Mouse (Mus musculus) G1E (cell line): Measurements from ENCODE around the gene Cetn3. TPM values are rescaled to one million over a fixed set of nuclear protein-coding genes. Genes with fewer than 3 reads are reported as not detected.

Experiments used
- ATAC-seq: 2 replicates; pipeline ENCODE4 v1.8.0; 2016; ENCODE audit warnings: mild to moderate bottlenecking; ENCODE audit not compliant: insufficient number of reproducible peaks, poor library complexity, low FRiP score, severe bottlenecking; ENCODE audit errors: extremely low read depth
- DNase-seq: peaks from one replicate; pipeline ENCODE4 v3.0.0; 2012; ENCODE audit warnings: low spot score
- H3K27me3 ChIP-seq: 2 replicates; pipeline ENCODE4 v1.6.1; 2012; ENCODE audit warnings: mild to moderate bottlenecking, low read length, inconsistent platforms; ENCODE audit not compliant: insufficient read depth
- H3K36me3 ChIP-seq: replicated peaks from 2 replicates; pipeline ENCODE3; 2012; ENCODE audit warnings: mild to moderate bottlenecking, inconsistent platforms
- H3K4me1 ChIP-seq: 2 replicates; pipeline ENCODE4 v1.6.1; 2012; ENCODE audit warnings: low read depth, low read length, inconsistent platforms, mixed read lengths; ENCODE audit not compliant: insufficient read depth
- H3K4me3 ChIP-seq: 2 replicates; pipeline ENCODE4 v1.5.1; 2012; ENCODE audit warnings: low read depth, mild to moderate bottlenecking, inconsistent platforms, low read length, moderate library complexity, mixed read lengths
- H3K9me3 ChIP-seq: replicated peaks from 2 replicates; pipeline ENCODE4 v1.6.1; 2012; ENCODE audit warnings: inconsistent platforms
- CTCF ChIP-seq: IDR thresholded peaks from 2 replicates; pipeline ENCODE4 v1.5.1; 2012; ENCODE audit warnings: low read depth, low read length, inconsistent platforms, mixed read lengths
- GATA1 ChIP-seq: IDR thresholded peaks from 2 replicates; pipeline ENCODE4 v1.6.1; 2012; ENCODE audit warnings: borderline replicate concordance, low read length, inconsistent platforms, mixed read lengths
- GATA2 ChIP-seq: IDR thresholded peaks from 2 replicates; pipeline ENCODE4 v1.6.1; 2012; ENCODE audit warnings: low read depth, low read length, inconsistent platforms, borderline replicate concordance
- POLR2AphosphoS5 ChIP-seq: IDR thresholded peaks from 2 replicates; pipeline ENCODE4 v1.6.1; 2012; ENCODE audit warnings: low read depth, low read length, inconsistent platforms; ENCODE audit not compliant: insufficient replicate concordance
- TAL1 ChIP-seq: conservative IDR thresholded peaks from 2 replicates; pipeline ENCODE4 v1.6.1; 2012; ENCODE audit warnings: low read depth, low read length, inconsistent platforms, mixed read lengths
- polyA plus RNA-seq: library from polyadenylated mRNA; stranded (reverse); fragments of >175 nt; gene quantifications from 2 replicates; pipeline ENCODE4 v1.2.3, GENCODE M21; 2012
- total RNA-seq, 2 experiments: library from RNA; stranded (forward) in 1 of 2; stranded (reverse) in 1 of 2; fragments of 200-1000 nt in 1 of 2; fragments of >200 nt in 1 of 2; fragmentation: Nextera tagmentation in 1 of 2; gene quantifications; 2 replicates each; pipeline ENCODE4 v1.2.3; 2014 to 2017

The Cetn3 gene
- total and polyA plus RNA-seq, 3 experiments = 14.2 to 492 (median 106) TPM

- no peak overlapping the region for H3K4me3 ChIP-seq
- peaks cover 7% of the 10 kb centered on the region; the same call in 1 of the 2 replicates for H3K4me1 ChIP-seq
- ATAC-seq (peak; percentile 72), DNase-seq (no peak)
- no peaks in the 10 kb centered on the region for H3K9me3 ChIP-seq
- H3K27me3 ChIP-seq = no peaks in the 10 kb centered on the region
- no peak for TF ChIP-seq TAL1
- no peak for TF ChIP-seq GATA2
- no peak for TF ChIP-seq GATA1
- TF ChIP-seq POLR2AphosphoS5 = no peak
- TF ChIP-seq CTCF = no peak
- H3K36me3 ChIP-seq = peaks cover 53% of the 10 kb centered on the region
These were observed 11.0 kb downstream of the Cetn3 start for GRCm38 (mm10) chr13:81793850-81794249.

GRCm38 (mm10) chr13:81801121-81801520 lies 18.2 kb downstream of the Cetn3 start:
- TF ChIP-seq GATA1 = no peak
- TF ChIP-seq TAL1 = no peak
- no peak for TF ChIP-seq GATA2
- TF ChIP-seq CTCF = no peak
- no peak for TF ChIP-seq POLR2AphosphoS5
- no peaks in the 10 kb centered on the region for H3K9me3 ChIP-seq
- H3K27me3 ChIP-seq = no peaks in the 10 kb centered on the region
- ATAC-seq (peak; percentile 52; the same call in 1 of the 2 replicates), DNase-seq (no peak)
- no peak overlapping the region for H3K4me3 ChIP-seq
- H3K36me3 ChIP-seq = peaks cover 17% of the 10 kb centered on the region
- no peaks in the 10 kb centered on the region for H3K4me1 ChIP-seq

- TF ChIP-seq CTCF (no peak), GATA1 (no peak), TAL1 (no peak), GATA2 (no peak), POLR2AphosphoS5 (no peak)
- no peaks in the 10 kb centered on the region for H3K27me3 ChIP-seq
- no peaks in the 10 kb centered on the region for H3K9me3 ChIP-seq
- peaks cover 9% of the 10 kb centered on the region for H3K36me3 ChIP-seq
- no peak for DNase-seq
- no peak overlapping the region for H3K4me3 ChIP-seq
- H3K4me1 ChIP-seq = no peaks in the 10 kb centered on the region
- ATAC-seq = no peak
These were observed 20.8 kb downstream of the Cetn3 start for GRCm38 (mm10) chr13:81803713-81804112.

GRCm38 (mm10) chr13:81822750-81823149 lies 39.9 kb downstream of the Cetn3 start:
- ATAC-seq = no peak
- Histone ChIP-seq H3K27me3 (no peaks in the 10 kb centered on the region), H3K36me3 (no peaks in the 10 kb centered on the region), H3K4me1 (no peaks in the 10 kb centered on the region), H3K9me3 (no peaks in the 10 kb centered on the region), H3K4me3 (no peak overlapping the region)
- no peak for DNase-seq
- TF ChIP-seq GATA1 = no peak
- TF ChIP-seq TAL1 = no peak
- no peak for TF ChIP-seq GATA2
- no peak for TF ChIP-seq POLR2AphosphoS5
- TF ChIP-seq CTCF = no peak

- Histone ChIP-seq H3K27me3 (no peaks in the 10 kb centered on the region), H3K4me1 (no peaks in the 10 kb centered on the region), H3K9me3 (no peaks in the 10 kb centered on the region), H3K4me3 (no peak overlapping the region), H3K36me3 (no peaks in the 10 kb centered on the region)
- no peak for DNase-seq
- TF ChIP-seq GATA2 (no peak), POLR2AphosphoS5 (no peak), CTCF (no peak), TAL1 (no peak), GATA1 (no peak)
- no peak for ATAC-seq
These were observed 41.9 kb downstream of the Cetn3 start for GRCm38 (mm10) chr13:81824576-81825330.

GRCm38 (mm10) chr13:81828486-81828885 lies 45.6 kb downstream of the Cetn3 start:
- no peak for DNase-seq
- no peak for ATAC-seq
- H3K9me3 ChIP-seq = no peaks in the 10 kb centered on the region
- no peaks in the 10 kb centered on the region for H3K27me3 ChIP-seq
- TF ChIP-seq TAL1 (no peak), GATA1 (no peak), POLR2AphosphoS5 (no peak), GATA2 (no peak), CTCF (no peak)
- H3K4me3 ChIP-seq = no peak overlapping the region
- no peaks in the 10 kb centered on the region for H3K36me3 ChIP-seq
- no peaks in the 10 kb centered on the region for H3K4me1 ChIP-seq
